Mouse (Mus musculus): Measurements from ENCODE around the gene Efna5. TPM values are rescaled to one million over a fixed set of nuclear protein-coding genes. Genes with fewer than 3 reads are reported as not detected.

Gene Efna5
- total and polyA plus RNA-seq, 3 experiments = 0.04 to 0.23 TPM; not detected in 1

DNA sequence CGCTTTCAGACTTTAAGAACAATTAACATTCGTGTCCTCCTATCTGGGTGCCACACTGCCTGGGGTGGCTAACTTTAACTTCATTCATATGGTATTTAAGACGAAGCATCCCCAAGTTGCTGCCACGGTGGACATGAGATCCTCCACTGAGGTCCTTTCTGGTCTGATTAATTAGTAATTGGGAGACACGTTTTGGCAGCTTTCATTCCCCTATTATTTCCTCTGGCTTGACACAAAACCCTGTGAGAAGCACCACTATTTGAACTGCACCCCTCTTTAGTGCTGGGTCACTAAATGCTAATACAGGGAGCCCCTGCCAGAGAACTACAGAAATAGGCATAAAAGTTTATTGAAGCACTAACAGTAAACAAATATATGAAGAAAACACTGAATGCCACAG lies 9.9 kb downstream of the Efna5 start:
- TF ChIP-seq JUN (IDR thresholded peaks at IDR 0.05; ENCODE audit: insufficient read depth, low read depth, low read length) (no peak), SIN3A (IDR thresholded peaks at IDR 0.05; ENCODE audit: low read length) (no peak), SMC3 (IDR thresholded peaks at IDR 0.05; ENCODE audit: low read depth, low read length) (no peak), ELF1 (IDR thresholded peaks at IDR 0.05; ENCODE audit: low read depth, low read length) (no peak), GABPA (IDR thresholded peaks at IDR 0.05; ENCODE audit: insufficient replicate concordance, low read depth, low read length) (no peak), RCOR1 (conservative IDR thresholded peaks at IDR 0.05; ENCODE audit: low read depth, low read length) (no peak), MEF2A (IDR thresholded peaks at IDR 0.05; ENCODE audit: borderline replicate concordance, low read depth, low read length) (no peak), CHD1 (IDR thresholded peaks at IDR 0.05; ENCODE audit: low read depth, low read length) (no peak), E2F4 (IDR thresholded peaks at IDR 0.05; ENCODE audit: insufficient replicate concordance, low read depth, low read length) (no peak), CHD2 (IDR thresholded peaks at IDR 0.05; ENCODE audit: low read length) (no peak), MXI1 (IDR thresholded peaks at IDR 0.05; ENCODE audit: low read depth, low read length) (no peak), NELFE (IDR thresholded peaks at IDR 0.05; ENCODE audit: low read depth, low read length) (no peak), KAT2A (IDR thresholded peaks at IDR 0.05; ENCODE audit: insufficient replicate concordance, low read length) (no peak), POLR2A (IDR thresholded peaks at IDR 0.05; ENCODE audit: low read depth, low read length) (no peak)

DNA sequence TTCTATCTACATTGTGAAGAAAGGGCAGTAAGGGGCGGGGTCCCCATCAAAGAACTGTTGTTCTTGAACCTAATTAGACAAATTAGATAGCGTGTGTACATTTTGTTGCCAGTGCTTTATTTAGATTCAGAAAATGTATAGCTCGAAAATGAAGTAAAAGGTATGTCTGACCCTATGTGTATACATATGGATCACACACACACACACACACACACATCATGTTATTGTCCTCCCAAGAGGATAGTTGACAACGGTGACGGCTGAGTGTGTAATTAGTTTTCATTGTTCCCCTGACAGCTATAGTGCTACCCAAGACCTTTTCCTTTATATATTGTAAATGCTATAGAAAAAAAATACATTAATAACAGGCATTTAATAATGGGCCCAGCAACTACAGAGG lies 10.7 kb downstream of the Efna5 start:
- in situ Hi-C loops (cut with MboI; ENCODE audit: low pct_ligation_motif_present, low pct_unique_long_range_greater_than_20kb, low sequenced_read_pairs) = no loop called here
- H3K4me3 ChIP-seq (replicated peaks in 1 of 3; ENCODE audit: low read depth in 2 of 3, low read length in 2 of 3, poor library complexity in 1 of 3) = no peak overlapping the region
- H3K4me2 ChIP-seq (ENCODE audit: insufficient read depth, low read depth, poor library complexity, severe bottlenecking) = no peak overlapping the region
- H3K9ac ChIP-seq (ENCODE audit: insufficient read depth, low read depth) = no peak overlapping the region
- peaks cover 0 to 7% of the 10 kb centered on the region in 2 experiments; a peak in 1 of 4 replicates for H3K4me1 ChIP-seq (ENCODE audit: control insufficient read depth in 1 of 2, insufficient read depth in 2 of 2)
- no peak for DNase-seq (ENCODE audit: extremely low read depth)
- H3K36me3 ChIP-seq (replicated peaks in 1 of 2; ENCODE audit: control insufficient read depth in 1 of 2, insufficient read depth in 1 of 2, low read length in 1 of 2) = no peaks in the 10 kb centered on the region
- no peaks in the 10 kb centered on the region for H3K79me2 ChIP-seq (replicated peaks; ENCODE audit: control insufficient read depth, extremely low read depth, insufficient read depth, poor library complexity, severe bottlenecking)
- dilution Hi-C loops (cut with MboI; ENCODE audit: extremely low pct_ligation_motif_present, extremely low pct_unique_long_range_greater_than_20kb, low sequenced_read_pairs) = no loop called here
- H3K27ac ChIP-seq (ENCODE audit: insufficient read depth, low read depth) = no peak overlapping the region
- no peaks in the 10 kb centered on the region for H3K9me3 ChIP-seq (replicated peaks; ENCODE audit: low read length)
- TF ChIP-seq ZC3H11A (IDR thresholded peaks at IDR 0.05; ENCODE audit: low read depth, low read length) (no peak), NELFE (IDR thresholded peaks at IDR 0.05; ENCODE audit: low read depth, low read length) (no peak), EP300 (IDR thresholded peaks at IDR 0.05; ENCODE audit: low read length) (no peak), NRF1 (IDR thresholded peaks at IDR 0.05; ENCODE audit: low read depth, low read length) (no peak), E2F4 (IDR thresholded peaks at IDR 0.05; ENCODE audit: insufficient replicate concordance, low read depth, low read length) (no peak), ZMIZ1 (IDR thresholded peaks at IDR 0.05; ENCODE audit: low read depth, low read length) (no peak), KAT2A (IDR thresholded peaks at IDR 0.05; ENCODE audit: insufficient replicate concordance, low read length) (no peak), MEF2A (IDR thresholded peaks at IDR 0.05; ENCODE audit: borderline replicate concordance, low read depth, low read length) (no peak), ZKSCAN1 (IDR thresholded peaks at IDR 0.05; ENCODE audit: borderline replicate concordance, low read depth, low read length) (no peak), PAX5 (IDR thresholded peaks at IDR 0.05; ENCODE audit: low read length) (no peak), POLR2AphosphoS2 (IDR thresholded peaks at IDR 0.05; ENCODE audit: low read depth, low read length) (no peak), JUND (conservative IDR thresholded peaks at IDR 0.05; ENCODE audit: low read depth, low read length) (no peak), TBP (conservative IDR thresholded peaks at IDR 0.05; ENCODE audit: low read depth, low read length) (no peak), RAD21 (IDR thresholded peaks at IDR 0.05; ENCODE audit: low read depth, low read length) (no peak), CHD2 (IDR thresholded peaks at IDR 0.05; ENCODE audit: low read length) (no peak), TCF12 (IDR thresholded peaks at IDR 0.05; ENCODE audit: low read depth, low read length) (no peak), MXI1 (IDR thresholded peaks at IDR 0.05; ENCODE audit: low read depth, low read length) (no peak)
- no peaks in the 10 kb centered on the region for H3K27me3 ChIP-seq (replicated peaks)

More for the DNA sequence above, 9.9 kb downstream of the Efna5 start:
- Histone ChIP-seq H3K9me3 (replicated peaks; ENCODE audit: low read length) (no peaks in the 10 kb centered on the region), H3K4me1 (ENCODE audit: control insufficient read depth in 1 of 2, insufficient read depth in 2 of 2) (peaks cover 0 to 7% of the 10 kb centered on the region in 2 experiments; a peak in 1 of 4 replicates), H3K4me2 (ENCODE audit: insufficient read depth, low read depth, poor library complexity, severe bottlenecking) (no peak overlapping the region), H3K9ac (ENCODE audit: insufficient read depth, low read depth) (no peak overlapping the region), H3K27me3 (replicated peaks) (no peaks in the 10 kb centered on the region), H3K27ac (ENCODE audit: insufficient read depth, low read depth) (no peak overlapping the region), H3K36me3 (replicated peaks in 1 of 2; ENCODE audit: control insufficient read depth in 1 of 2, insufficient read depth in 1 of 2, low read length in 1 of 2) (no peaks in the 10 kb centered on the region), H3K4me3 (replicated peaks in 1 of 3; ENCODE audit: low read depth in 2 of 3, low read length in 2 of 3, poor library complexity in 1 of 3) (no peak overlapping the region), H3K79me2 (replicated peaks; ENCODE audit: control insufficient read depth, extremely low read depth, insufficient read depth, poor library complexity, severe bottlenecking) (no peaks in the 10 kb centered on the region)
- dilution Hi-C loops (cut with MboI; ENCODE audit: extremely low pct_ligation_motif_present, extremely low pct_unique_long_range_greater_than_20kb, low sequenced_read_pairs) (no loop called here), in situ Hi-C loops (cut with MboI; ENCODE audit: low pct_ligation_motif_present, low pct_unique_long_range_greater_than_20kb, low sequenced_read_pairs) (no loop called here)
- DNase-seq (ENCODE audit: extremely low read depth) = no peak

Measured in CH12.LX (cell line).